Mouse (Mus musculus): ENCODE results near the gene Gm17571. TPM values are rescaled to one million over a fixed set of nuclear protein-coding genes. Genes with fewer than 3 reads are reported as not detected.

Gm17571 gene
- polyA plus RNA-seq, 1 experiment from 2014 or later, result not detected

- no peak for ATAC-seq (ENCODE audit: low FRiP score, low read depth)
- Histone ChIP-seq H3K9me3 (no peaks in the 10 kb centered on the region), H3K4me1 (no peaks in the 10 kb centered on the region), H3K9ac (replicated peaks) (no peak overlapping the region), H3K4me2 (replicated peaks) (no peak overlapping the region), H3K27ac (replicated peaks) (no peak overlapping the region), H3K36me3 (no peaks in the 10 kb centered on the region), H3K27me3 (no peaks in the 10 kb centered on the region), H3K4me3 (no peak overlapping the region)
- WGBS, result 92% methylated on average over 1 of the region's 1 CpGs
Observed at GRCm38 (mm10) chr9:13446236-13446635, 317 bp downstream of the Gm17571 start.

- Histone ChIP-seq H3K4me1 (peaks cover 3% of the 10 kb centered on the region; the same call in 1 of the 2 replicates), H3K4me3 (no peak overlapping the region), H3K27ac (replicated peaks) (no peak overlapping the region), H3K9me3 (no peaks in the 10 kb centered on the region), H3K36me3 (no peaks in the 10 kb centered on the region), H3K27me3 (no peaks in the 10 kb centered on the region), H3K4me2 (replicated peaks) (no peak overlapping the region), H3K9ac (replicated peaks) (no peak overlapping the region)
- no peak for ATAC-seq (ENCODE audit: low FRiP score, low read depth)
- WGBS, result 50% methylated on average over 1 of the region's 1 CpGs
Observed at GRCm38 (mm10) chr9:13443484-13444211, 2.9 kb downstream of the Gm17571 start.

- ATAC-seq (ENCODE audit: low FRiP score, low read depth), result no peak
- no peaks in the 10 kb centered on the region for H3K27me3 ChIP-seq
- WGBS, result 84% methylated on average over 13 of the region's 13 CpGs
- H3K9me3 ChIP-seq, result peaks cover under 1% of the 10 kb centered on the region; the same call in 1 of the 2 replicates
- H3K9ac ChIP-seq (replicated peaks), result no peak overlapping the region
- H3K4me1 ChIP-seq, result peaks cover 3% of the 10 kb centered on the region; the same call in 1 of the 2 replicates
- no peak overlapping the region for H3K27ac ChIP-seq (replicated peaks)
- H3K4me2 ChIP-seq (replicated peaks), result no peak overlapping the region
- no peaks in the 10 kb centered on the region for H3K36me3 ChIP-seq
- no peak overlapping the region for H3K4me3 ChIP-seq
Observed at GRCm38 (mm10) chr9:13442012-13442735, 4.4 kb downstream of the Gm17571 start.

DNA sequence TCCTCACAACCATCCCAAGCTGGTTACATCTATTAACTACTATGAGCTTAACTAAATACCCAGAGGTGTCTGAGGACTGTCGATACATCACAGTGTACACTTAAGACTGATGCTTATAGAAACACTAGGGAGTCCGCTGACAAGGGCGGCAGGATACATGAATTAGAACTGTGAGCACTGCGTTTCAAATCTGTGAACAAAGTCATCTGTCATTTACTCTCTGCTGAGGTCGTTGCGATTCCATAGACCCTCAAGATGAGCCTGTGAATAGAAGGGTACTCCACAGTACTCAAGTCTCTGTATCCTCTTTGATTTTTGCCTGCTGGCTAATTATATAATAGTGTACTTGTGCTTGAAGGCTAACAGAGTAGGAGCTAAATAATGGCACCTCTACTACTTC is 5.6 kb downstream of the Gm17571 start:
- peaks cover 3% of the 10 kb centered on the region; the same call in 1 of the 2 replicates for H3K9me3 ChIP-seq
- H3K36me3 ChIP-seq, result no peaks in the 10 kb centered on the region
- H3K4me3 ChIP-seq, result no peak overlapping the region
- H3K4me1 ChIP-seq, result peaks cover 3% of the 10 kb centered on the region; the same call in 1 of the 2 replicates
- WGBS, result 68% methylated on average over 6 of the region's 6 CpGs
- ATAC-seq (ENCODE audit: low FRiP score, low read depth), result no peak
- no peak overlapping the region for H3K9ac ChIP-seq (replicated peaks)
- no peak overlapping the region for H3K27ac ChIP-seq (replicated peaks)
- H3K27me3 ChIP-seq, result no peaks in the 10 kb centered on the region
- H3K4me2 ChIP-seq (replicated peaks), result no peak overlapping the region

DNA sequence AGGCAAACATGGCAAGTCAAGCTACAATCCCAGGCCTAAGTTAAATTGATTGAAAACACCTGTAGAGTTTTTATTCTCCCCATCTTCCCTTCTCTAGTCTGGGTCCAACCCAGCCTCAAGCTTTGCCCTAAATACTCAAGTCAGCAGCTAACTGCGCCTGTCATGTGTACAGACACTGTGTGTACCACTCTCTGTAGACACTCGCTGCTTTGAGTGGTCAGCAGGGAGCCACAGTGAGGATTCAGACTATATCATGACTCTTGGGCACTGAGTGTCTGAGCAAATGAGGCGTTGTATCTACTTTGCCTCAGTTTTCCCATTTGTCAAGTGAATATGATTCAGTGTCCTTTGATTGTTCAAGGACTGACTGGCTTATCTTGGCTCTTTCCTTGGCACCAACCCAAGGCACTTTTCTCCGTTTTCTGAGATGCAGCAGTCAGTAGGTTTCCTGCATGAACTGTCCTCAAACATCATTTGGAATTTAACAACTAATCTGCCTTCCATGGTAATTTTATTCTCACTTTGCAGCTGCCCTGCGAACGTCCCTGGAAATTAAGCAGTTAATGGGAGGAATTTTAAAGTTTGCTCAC is 13.0 kb downstream of the Gm17571 start:
- no peak overlapping the region for H3K9ac ChIP-seq (replicated peaks)
- WGBS, result 90% methylated on average over 6 of the region's 6 CpGs
- peaks cover 5% of the 10 kb centered on the region for H3K4me1 ChIP-seq
- no peak overlapping the region for H3K4me2 ChIP-seq (replicated peaks)
- no peak for ATAC-seq (ENCODE audit: low FRiP score, low read depth)
- H3K27me3 ChIP-seq, result no peaks in the 10 kb centered on the region
- H3K36me3 ChIP-seq, result no peaks in the 10 kb centered on the region
- peaks cover 3% of the 10 kb centered on the region; the same call in 1 of the 2 replicates for H3K9me3 ChIP-seq
- no peak overlapping the region for H3K4me3 ChIP-seq
- no peak overlapping the region for H3K27ac ChIP-seq (replicated peaks)

DNA sequence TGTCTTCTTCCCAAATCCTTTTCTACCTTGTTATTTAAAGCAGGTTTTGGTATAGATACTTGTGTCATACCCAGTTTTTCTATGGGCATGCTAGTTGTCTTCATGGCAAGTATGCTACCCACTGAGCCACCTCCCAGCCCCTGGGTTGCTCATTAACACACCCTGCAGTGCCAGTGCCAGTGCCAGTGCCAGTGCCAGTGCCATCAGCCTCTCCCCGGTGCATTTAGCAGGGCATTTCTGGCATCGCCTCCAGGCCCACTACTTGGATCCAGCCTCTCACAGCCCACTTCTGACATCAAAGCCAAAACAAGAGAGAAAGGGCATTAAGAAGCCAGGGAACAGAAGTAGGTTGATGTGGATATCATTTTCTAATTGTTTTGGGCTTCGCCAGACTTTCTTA is 14.9 kb downstream of the Gm17571 start:
- WGBS, result 88% methylated on average over 3 of the region's 3 CpGs
- no peak overlapping the region for H3K27ac ChIP-seq (replicated peaks)
- no peaks in the 10 kb centered on the region for H3K9me3 ChIP-seq
- no peak overlapping the region for H3K4me2 ChIP-seq (replicated peaks)
- H3K36me3 ChIP-seq, result no peaks in the 10 kb centered on the region
- H3K4me1 ChIP-seq, result peaks cover 17% of the 10 kb centered on the region
- H3K4me3 ChIP-seq, result no peak overlapping the region
- H3K27me3 ChIP-seq, result no peaks in the 10 kb centered on the region
- H3K9ac ChIP-seq (replicated peaks), result no peak overlapping the region
- ATAC-seq (ENCODE audit: low FRiP score, low read depth), result no peak

- H3K9me3 ChIP-seq, result no peaks in the 10 kb centered on the region
- H3K27me3 ChIP-seq, result no peaks in the 10 kb centered on the region
- H3K9ac ChIP-seq (replicated peaks), result no peak overlapping the region
Observed at GRCm38 (mm10) chr9:13430744-13431143, 15.8 kb downstream of the Gm17571 start.

GRCm38 (mm10) chr9:13430302-13430701 is 16.3 kb downstream of the Gm17571 start:
- Histone ChIP-seq H3K27ac (replicated peaks) (no peak overlapping the region), H3K27me3 (no peaks in the 10 kb centered on the region), H3K4me1 (peaks cover 23% of the 10 kb centered on the region), H3K4me2 (replicated peaks) (no peak overlapping the region), H3K9ac (replicated peaks) (no peak overlapping the region), H3K9me3 (no peaks in the 10 kb centered on the region), H3K36me3 (no peaks in the 10 kb centered on the region), H3K4me3 (no peak overlapping the region)
- no peak for ATAC-seq (ENCODE audit: low FRiP score, low read depth)
- WGBS, result 86% methylated on average over 6 of the region's 6 CpGs

More at GRCm38 (mm10) chr9:13430744-13431143, 15.8 kb downstream of the Gm17571 start:
- H3K4me1 ChIP-seq, result peaks cover 19% of the 10 kb centered on the region
- no peaks in the 10 kb centered on the region for H3K36me3 ChIP-seq
- H3K27ac ChIP-seq (replicated peaks), result no peak overlapping the region
- ATAC-seq (ENCODE audit: low FRiP score, low read depth), result no peak
- H3K4me2 ChIP-seq (replicated peaks), result no peak overlapping the region
- H3K4me3 ChIP-seq, result no peak overlapping the region

DNA sequence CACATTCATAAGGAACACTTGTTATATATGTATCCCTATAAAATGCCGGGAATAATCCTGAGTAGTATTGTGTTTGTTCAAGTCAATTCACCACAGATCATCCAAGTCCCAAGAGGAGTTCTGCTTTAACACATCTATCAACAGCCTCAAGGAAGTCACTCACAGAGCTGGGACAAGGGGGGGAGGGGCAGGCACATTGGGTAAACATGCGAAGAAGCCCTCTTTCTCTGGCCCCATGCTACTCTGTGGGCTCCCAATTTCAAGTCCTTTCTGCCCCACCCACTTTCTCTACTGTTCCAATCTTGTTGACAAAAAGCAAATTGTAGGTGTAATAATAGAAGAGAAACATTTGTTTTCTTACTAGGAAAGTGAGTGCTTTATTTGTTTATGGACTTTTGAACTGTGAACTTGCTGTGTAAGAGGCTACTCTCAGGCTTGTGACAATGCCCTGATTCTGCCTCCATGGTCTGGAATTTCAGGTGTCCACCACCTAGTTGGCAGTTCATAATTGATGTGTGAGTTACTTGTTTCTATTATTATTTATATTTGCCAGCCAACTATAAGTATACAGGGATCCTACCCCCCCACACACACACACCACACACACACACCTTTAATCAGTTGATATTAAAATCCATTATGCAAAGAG is 17.0 kb downstream of the Gm17571 start:
- H3K9me3 ChIP-seq, result no peaks in the 10 kb centered on the region
- no peak overlapping the region for H3K27ac ChIP-seq (replicated peaks)
- H3K27me3 ChIP-seq, result no peaks in the 10 kb centered on the region
- no peaks in the 10 kb centered on the region for H3K36me3 ChIP-seq
- ATAC-seq (ENCODE audit: low FRiP score, low read depth), result no peak
- H3K4me1 ChIP-seq, result peaks cover 30% of the 10 kb centered on the region
- WGBS, result 63% methylated on average over 2 of the region's 2 CpGs
- H3K9ac ChIP-seq (replicated peaks), result no peak overlapping the region
- H3K4me3 ChIP-seq, result no peak overlapping the region
- H3K4me2 ChIP-seq (replicated peaks), result no peak overlapping the region

DNA sequence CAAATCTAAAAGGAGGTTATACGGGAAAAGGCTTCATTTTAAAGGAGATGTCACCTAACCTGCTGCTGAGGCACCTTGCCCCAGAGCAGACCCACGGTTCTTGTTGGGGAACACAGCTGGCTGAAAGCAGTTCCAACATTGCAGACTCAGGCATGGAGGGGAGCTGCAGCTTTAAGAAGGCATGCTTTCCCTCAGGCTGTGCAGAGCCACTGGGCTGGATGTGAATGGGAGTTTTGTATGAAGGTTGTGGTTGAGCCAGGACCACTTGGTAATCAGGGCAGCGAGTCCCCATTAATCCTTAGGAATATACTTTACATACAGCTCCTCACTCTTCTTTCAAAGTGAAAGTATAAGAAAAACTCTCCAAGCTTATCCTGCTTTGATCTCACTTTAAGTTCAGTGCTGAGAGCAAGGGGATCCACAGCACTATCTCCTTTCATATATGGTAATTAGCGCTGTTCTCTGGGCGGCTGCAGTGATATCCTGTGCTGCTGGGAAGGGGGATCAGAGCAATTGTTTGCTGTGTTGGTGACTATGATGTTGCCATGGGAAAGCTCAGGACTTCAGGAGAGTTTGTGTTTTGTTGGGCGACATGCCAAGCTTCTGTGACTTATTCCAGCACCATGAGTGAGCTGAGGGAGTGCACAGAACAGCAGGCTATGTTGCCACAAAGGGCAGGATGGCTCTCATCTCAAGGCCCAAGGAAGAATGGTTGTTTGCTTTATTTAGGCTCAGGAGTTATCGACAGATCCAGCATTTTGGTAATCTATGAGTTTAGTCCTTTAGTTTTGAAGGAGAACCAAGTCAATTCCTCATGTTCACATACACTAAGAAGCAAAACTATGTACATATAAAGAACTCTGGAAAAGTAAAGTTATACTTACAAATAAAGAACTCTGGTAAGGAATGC is 21.3 kb downstream of the Gm17571 start:
- H3K9me3 ChIP-seq, result no peaks in the 10 kb centered on the region
- no peaks in the 10 kb centered on the region for H3K36me3 ChIP-seq
- peak overlapping the region; percentile 32 for H3K4me2 ChIP-seq (replicated peaks)
- H3K4me3 ChIP-seq, result no peak overlapping the region
- ATAC-seq (ENCODE audit: low FRiP score, low read depth), result peak; percentile 96
- peak overlapping the region; percentile 80 for H3K27ac ChIP-seq (replicated peaks)
- peaks cover 34% of the 10 kb centered on the region for H3K4me1 ChIP-seq
- H3K9ac ChIP-seq (replicated peaks), result no peak overlapping the region
- 7% methylated on average over 7 of the region's 7 CpGs for WGBS
- no peaks in the 10 kb centered on the region for H3K27me3 ChIP-seq

GRCm38 (mm10) chr9:13414230-13414766 is 32.3 kb downstream of the Gm17571 start:
- Histone ChIP-seq H3K27me3 (no peaks in the 10 kb centered on the region), H3K36me3 (peaks cover 7% of the 10 kb centered on the region), H3K9me3 (no peaks in the 10 kb centered on the region), H3K4me3 (no peak overlapping the region), H3K9ac (replicated peaks) (no peak overlapping the region), H3K27ac (replicated peaks) (no peak overlapping the region), H3K4me2 (replicated peaks) (no peak overlapping the region), H3K4me1 (no peaks in the 10 kb centered on the region)
- no peak for ATAC-seq (ENCODE audit: low FRiP score, low read depth)
